ENCODE assay signal across 12 mouse cellular contexts in the genomic region with DNA sequence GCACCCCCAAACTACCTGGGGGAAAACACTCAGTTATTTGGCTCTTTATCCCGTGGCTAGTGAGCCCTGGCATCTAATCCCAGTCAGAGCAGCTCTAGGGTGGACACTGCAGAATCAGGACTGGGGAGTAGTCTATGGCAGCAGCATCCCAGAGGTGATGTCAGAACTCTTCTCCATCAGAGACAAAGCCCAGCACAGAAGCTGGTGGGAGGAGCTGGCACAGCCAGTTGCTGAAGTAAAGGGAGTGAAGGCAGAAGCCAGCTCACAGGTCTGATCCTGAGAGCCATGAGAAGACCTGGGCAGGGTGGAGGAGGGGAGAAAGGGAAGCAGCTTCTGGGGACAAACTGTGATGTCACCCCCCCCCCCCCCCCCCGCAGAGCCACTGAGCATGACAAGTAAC. TPM values are rescaled to one million over a fixed set of nuclear protein-coding genes. Genes with fewer than 3 reads are reported as not detected.
DNase-seq lines count a peak whose midpoint lies in the region; ATAC-seq and TF ChIP-seq lines count a peak whose summit lies in the region.
"Had no signal": no experiment of that assay in that cellular context is flagged by ENCODE, and none has a peak within 500 bp of the region (broad histone marks: within the 10 kb centered on the region; RNA-seq: fewer than 3 reads in every experiment).

No protein-coding gene starts in this region.

- no peaks in the 10 kb centered on the region for H3K36me3 ChIP-seq in testis, adult 2 months (ENCODE audit: control insufficient read depth, insufficient read depth, low read length)
- no peaks in the 10 kb centered on the region for H3K36me3 ChIP-seq in hindbrain, embryonic 10.5 days
- no peaks in the 10 kb centered on the region for H3K36me3 ChIP-seq in midbrain, embryonic 11.5 days (ENCODE audit: control insufficient read depth, insufficient read depth, low read length)

- no peaks in the 10 kb centered on the region for H3K9me3 ChIP-seq in hindbrain, embryonic 10.5 days
- no peaks in the 10 kb centered on the region for H3K9me3 ChIP-seq in midbrain, embryonic 11.5 days (ENCODE audit: control insufficient read depth, low read length)

- H3K9ac ChIP-seq in midbrain, embryonic 11.5 days (ENCODE audit: low read length), result no peak overlapping the region; the same call in 1 of the 2 replicates

- no peak overlapping the region for H3K27ac ChIP-seq in testis, adult 2 months (ENCODE audit: control insufficient read depth, insufficient read depth, low read depth, low read length)
- peak overlapping the region; percentile 92 for H3K27ac ChIP-seq in hindbrain, embryonic 10.5 days
- H3K27ac ChIP-seq in midbrain, embryonic 11.5 days (ENCODE audit: low read depth, low read length), result peak overlapping the region; percentile 26; the same call in 1 of the 2 replicates

- peak overlapping the region; percentile 14; the same call in 1 of the 2 replicates for H3K4me3 ChIP-seq in testis, adult 2 months (ENCODE audit: control insufficient read depth, low read depth, low read length)
- H3K4me3 ChIP-seq in hindbrain, embryonic 10.5 days, result no peak overlapping the region
- no peak overlapping the region for H3K4me3 ChIP-seq in midbrain, embryonic 11.5 days (ENCODE audit: low read depth, low read length)

- H3K4me1 ChIP-seq in testis, adult 2 months (ENCODE audit: control insufficient read depth, insufficient read depth, low read length), result no peaks in the 10 kb centered on the region
- H3K4me1 ChIP-seq in hindbrain, embryonic 10.5 days (replicated peaks), result peaks cover 100% of the 10 kb centered on the region
- peaks cover 89% of the 10 kb centered on the region for H3K4me1 ChIP-seq in midbrain, embryonic 11.5 days (ENCODE audit: control insufficient read depth, insufficient read depth, low read length)

- H3K4me2 ChIP-seq in midbrain, embryonic 11.5 days, result no peak overlapping the region

- TF ChIP-seq CTCF in testis, adult 2 months (IDR thresholded peaks at IDR 0.05; ENCODE audit: control insufficient read depth, insufficient read depth, insufficient replicate concordance, low read depth, low read length), result no peak

- WGBS in hindbrain, embryonic 10.5 days, result 38% methylated on average over 2 of the region's 2 CpGs
- 38% methylated on average over 1 of the region's 2 CpGs for WGBS in midbrain, embryonic 11.5 days

- TF ChIP-seq POLR2A in testis, adult 2 months (IDR thresholded peaks at IDR 0.05; ENCODE audit: control insufficient read depth, low read depth, low read length), result no peak

- no peaks in the 10 kb centered on the region for H3K27me3 ChIP-seq in testis, adult 2 months (ENCODE audit: control insufficient read depth, insufficient read depth, low read length)
- H3K27me3 ChIP-seq in hindbrain, embryonic 10.5 days (ENCODE audit: insufficient read depth, poor library complexity, severe bottlenecking), result no peaks in the 10 kb centered on the region
- no peaks in the 10 kb centered on the region for H3K27me3 ChIP-seq in midbrain, embryonic 11.5 days (ENCODE audit: control insufficient read depth, insufficient read depth, low read length)

- no peak for ATAC-seq in midbrain, embryonic 11.5 days (ENCODE audit: low FRiP score)
- ATAC-seq in cerebellum, adult (ENCODE audit: insufficient number of reproducible peaks, low FRiP score, low TSS enrichment), result no peak
- ATAC-seq in granulocyte monocyte progenitor cell, adult 5-6 weeks (replicated peaks; ENCODE audit: poor library complexity, severe bottlenecking), result no peak

- no peak for DNase-seq in testis, postnatal 10 days (ENCODE audit: low spot score)
- peak; percentile 24 for DNase-seq in hindbrain, embryonic 10.5 days (ENCODE audit: low spot score)
- DNase-seq in midbrain, embryonic 11.5 days (ENCODE audit: low spot score, missing footprints), result peak; percentile 87
- no peak for DNase-seq in frontal cortex, postnatal 25 days (ENCODE audit: low spot score in 2 of 2)
- DNase-seq in spleen, postnatal 36 days (ENCODE audit: low spot score in 2 of 2), result no peak
- DNase-seq: gastrocnemius, postnatal 25 days; layer of hippocampus, adult 9-11 months; lung, adult 2 months; thymus, postnatal 4 days had no signal

RNA-seq across cellular contexts. Expression of a gene that starts 48.0 kb away (rescaled TPM):
- polyA plus RNA-seq in testis, adult 2 months (2012; rRNA removed), result 15.8 and 16.0 TPM in 2 replicates
- 48.6 and 55.1 TPM in 2 replicates for polyA plus RNA-seq in hindbrain, embryonic 10.5 days (2016; fragmentation: Nextera tagmentation; extraction: Ambion mirVana)
- 47.9 and 48.7 TPM in 2 replicates for polyA plus RNA-seq in midbrain, embryonic 11.5 days (2014; fragmentation: Nextera tagmentation; extraction: Ambion mirVana)
- total RNA-seq in granulocyte monocyte progenitor cell, adult 5-6 weeks (2014; fragmentation: Nextera tagmentation), result 0.26 TPM in 1 of 2 replicates, not detected in the other
- not detected in 2 replicates for total RNA-seq in granulocyte monocyte progenitor cell, adult 5-6 weeks (2017)

Comparison
In these comparisons a context has a peak if more than half of its experiments do, and no peak if none do; other contexts are left out.
1. DNase-seq: peak in hindbrain, embryonic 10.5 days (single experiment) and midbrain, embryonic 11.5 days (single experiment); none in testis, postnatal 10 days (single experiment), frontal cortex, postnatal 25 days (0 of 2) and spleen, postnatal 36 days (0 of 2).